Mouse (Mus musculus) heart, postnatal 0 days (tissue): ENCODE data around the gene Sirt3. TPM values are rescaled to one million over a fixed set of nuclear protein-coding genes. Genes with fewer than 3 reads are reported as not detected.

Source experiments
- ATAC-seq: fragments of 200-750 bp; cut with Nextera tagmentation; 2 replicates; pipeline ENCODE4 v1.8.0; 2017; ENCODE audit warnings: low read depth, moderate number of reproducible peaks, moderate library complexity; ENCODE audit not compliant: insufficient read depth
- DNase-seq: peaks from one replicate; pipeline ENCODE4 v3.0.0-alpha.2; 2016; ENCODE audit warnings: low spot score
- H3K27ac ChIP-seq: fragments of 300-500 bp; sonication (generic); 2 replicates; pipeline ENCODE4 v1.5.1; 2014; ENCODE audit warnings: low read depth, mild to moderate bottlenecking
- H3K27me3 ChIP-seq: fragments of 300-500 bp; sonication (generic); 2 replicates; pipeline ENCODE4 v1.6.1; 2014; ENCODE audit warnings: low read length, mixed read lengths; ENCODE audit not compliant: control insufficient read depth, insufficient read depth
- H3K36me3 ChIP-seq: fragments of 300-500 bp; sonication (generic); replicated peaks from 2 replicates; pipeline ENCODE4 v1.6.1; 2014; ENCODE audit warnings: low read length, mixed read lengths; ENCODE audit not compliant: control insufficient read depth, insufficient read depth
- H3K4me1 ChIP-seq: fragments of 300-500 bp; sonication (generic); 2 replicates; pipeline ENCODE4 v1.6.1; 2014; ENCODE audit warnings: antibody characterized with exemption; ENCODE audit not compliant: control insufficient read depth, insufficient read depth
- H3K4me2 ChIP-seq: fragments of 300-500 bp; sonication (generic); 2 replicates; pipeline ENCODE4 v1.6.1; 2014; ENCODE audit warnings: low read depth, mild to moderate bottlenecking, low read length, moderate library complexity
- H3K4me3 ChIP-seq: fragments of 300-500 bp; sonication (generic); 2 replicates; pipeline ENCODE4 v1.5.1; 2014; ENCODE audit warnings: low read depth, low read length
- H3K9ac ChIP-seq: fragments of 300-500 bp; sonication (generic); replicated peaks from 2 replicates; pipeline ENCODE4 v1.6.1; 2014; ENCODE audit warnings: low read depth, low read length, mixed read lengths
- H3K9me3 ChIP-seq: fragments of 300-500 bp; sonication (generic); replicated peaks from 2 replicates; pipeline ENCODE4 v1.6.1; 2016; ENCODE audit warnings: low read length; ENCODE audit not compliant: control insufficient read depth
- CTCF ChIP-seq: IDR thresholded peaks from 2 replicates; pipeline ENCODE4 v1.5.1; 2016; ENCODE audit warnings: antibody characterized with exemption, control low read depth, low read depth
- EP300 ChIP-seq: IDR thresholded peaks from 2 replicates; pipeline ENCODE4 v1.6.1; 2016; ENCODE audit warnings: antibody characterized with exemption, low read depth
- WGBS: fragments of 180-500 bp; shearing (Covaris S2); extraction: QIAGEN DNeasy Blood & Tissue Kit; methylation state at CpG from one replicate; pipeline ENCODE4 v1.1.7; 2014; 5-methylcytosine and 5-hydroxymethylcytosine counted together
- polyA plus RNA-seq: library from polyadenylated mRNA; unstranded; fragments of >200 nt; fragmentation: Nextera tagmentation; extraction: Ambion mirVana; gene quantifications from 2 replicates; pipeline ENCODE4 v1.2.1, GENCODE M21; 2015
- total RNA-seq: library from RNA; depleted of rRNA; stranded (reverse); fragments of >200 nt; gene quantifications from 2 replicates; pipeline ENCODE4 v1.2.3, GENCODE M21; 2014; ENCODE audit warnings: low replicate concordance

The Sirt3 gene
- total and polyA plus RNA-seq, 2 experiments from 2014 or later: 78.0 to 105 TPM

- no peak within 1 kb of the TSS for H3K4me3 ChIP-seq
- no peak within 1 kb of the TSS for H3K4me2 ChIP-seq
- WGBS: 65% methylated on average over 8 of the region's 8 CpGs
- ATAC-seq (no peak), DNase-seq (no peak)
- H3K27me3 ChIP-seq: peaks cover 72% of the 10 kb centered on the region
- no peak within 1 kb of the TSS for H3K27ac ChIP-seq
- H3K9me3 ChIP-seq: no peaks in the 10 kb centered on the region
- no peak within 1 kb of the TSS for H3K9ac ChIP-seq
- H3K36me3 ChIP-seq: no peaks in the 10 kb centered on the region
- no peaks in the 10 kb centered on the region for H3K4me1 ChIP-seq
- no peak for TF ChIP-seq EP300
- TF ChIP-seq CTCF: no peak
These were observed 38.4 kb upstream of the Sirt3 start, which contains the start of gene Nlrp6 for GRCm38 (mm10) chr7:140920418-140921029. Gene Nlrp6 (plus strand): TSS chr7:140920902.

GRCm38 (mm10) chr7:140919911-140920310, 37.8 kb upstream of the Sirt3 start:
- no peak for ATAC-seq
- DNase-seq: no peak
- Histone ChIP-seq H3K27me3 (peaks cover 67% of the 10 kb centered on the region), H3K4me1 (no peaks in the 10 kb centered on the region), H3K36me3 (no peaks in the 10 kb centered on the region), H3K27ac (no peak overlapping the region), H3K9ac (no peak overlapping the region), H3K4me3 (no peak overlapping the region), H3K9me3 (no peaks in the 10 kb centered on the region), H3K4me2 (no peak overlapping the region)
- WGBS: 34% methylated on average over 4 of the region's 4 CpGs
- TF ChIP-seq EP300 (no peak), CTCF (no peak)

- DNase-seq (no peak), ATAC-seq (no peak)
- no peak overlapping the region for H3K9ac ChIP-seq
- H3K4me3 ChIP-seq: no peak overlapping the region
- WGBS: 83% methylated on average over 8 of the region's 8 CpGs
- no peaks in the 10 kb centered on the region for H3K9me3 ChIP-seq
- no peak overlapping the region for H3K4me2 ChIP-seq
- no peaks in the 10 kb centered on the region for H3K4me1 ChIP-seq
- no peak overlapping the region for H3K27ac ChIP-seq
- no peaks in the 10 kb centered on the region for H3K36me3 ChIP-seq
- peaks cover 12% of the 10 kb centered on the region; the same call in 1 of the 2 replicates for H3K27me3 ChIP-seq
- TF ChIP-seq CTCF: no peak
- no peak for TF ChIP-seq EP300
These were observed 32.1 kb upstream of the Sirt3 start for GRCm38 (mm10) chr7:140914031-140914690.

GRCm38 (mm10) chr7:140912846-140913482, 30.9 kb upstream of the Sirt3 start:
- TF ChIP-seq EP300 (no peak), CTCF (no peak)
- DNase-seq (no peak), ATAC-seq (no peak)
- Histone ChIP-seq H3K36me3 (no peaks in the 10 kb centered on the region), H3K9ac (no peak overlapping the region), H3K4me3 (no peak overlapping the region), H3K27me3 (0 out of 2 replicates have a peak, but pooled peaks cover 6% of the 10 kb centered on the region), H3K4me1 (no peaks in the 10 kb centered on the region), H3K27ac (no peak overlapping the region), H3K9me3 (no peaks in the 10 kb centered on the region), H3K4me2 (no peak overlapping the region)
- WGBS: 80% methylated on average over 5 of the region's 5 CpGs

- WGBS: 41% methylated on average over 3 of the region's 3 CpGs
- Histone ChIP-seq H3K27me3 (no peaks in the 10 kb centered on the region), H3K4me3 (no peak overlapping the region), H3K27ac (no peak overlapping the region), H3K36me3 (no peaks in the 10 kb centered on the region), H3K9me3 (no peaks in the 10 kb centered on the region), H3K4me2 (no peak overlapping the region), H3K4me1 (no peaks in the 10 kb centered on the region), H3K9ac (no peak overlapping the region)
- TF ChIP-seq CTCF: no peak
- TF ChIP-seq EP300: no peak
- DNase-seq (no peak), ATAC-seq (no peak)
These were observed 30.2 kb upstream of the Sirt3 start for GRCm38 (mm10) chr7:140912293-140912692.
